Mouse (Mus musculus): ENCODE data around the gene 9130230L23Rik.

GRCm38 (mm10) chr5:65937011-65937726, 66.9 kb downstream of the 9130230L23Rik start:
- TF ChIP-seq CTCF (IDR thresholded peaks at IDR 0.05; ENCODE audit: low read depth), result no peak
- no peak for TF ChIP-seq EP300 (IDR thresholded peaks at IDR 0.05; ENCODE audit: low read depth)
